Mouse (Mus musculus) hindbrain, postnatal 0 days (tissue): ENCODE results near the gene Olfr981. TPM values are rescaled to one million over a fixed set of nuclear protein-coding genes. Genes with fewer than 3 reads are reported as not detected.
"Not testable (repeated sequence)": the region's sequence is repeated elsewhere in the genome, so short reads cannot be mapped to it uniquely, and the experiment has no call there.

ENCODE experiments used
- ATAC-seq: fragments of 200-750 bp; cut with Nextera tagmentation; 2 replicates; pipeline ENCODE4 v1.8.0; 2017; ENCODE audit warnings: mild to moderate bottlenecking, moderate TSS enrichment, moderate library complexity
- DNase-seq: peaks from one replicate; pipeline ENCODE4 v3.0.0-alpha.2; 2015; ENCODE audit warnings: low spot score
- H3K27ac ChIP-seq: fragments of 300-500 bp; sonication (generic); 2 replicates; pipeline ENCODE4 v1.5.1; 2014; ENCODE audit warnings: mild to moderate bottlenecking
- H3K27me3 ChIP-seq: fragments of 300-500 bp; sonication (generic); 2 replicates; pipeline ENCODE4 v1.6.1; 2014; ENCODE audit warnings: low read length, mixed read lengths; ENCODE audit not compliant: insufficient read depth
- H3K36me3 ChIP-seq: fragments of 300-500 bp; sonication (generic); 2 replicates; pipeline ENCODE4 v1.6.1; 2014; ENCODE audit warnings: low read length, mixed read lengths; ENCODE audit not compliant: insufficient read depth
- H3K4me1 ChIP-seq: fragments of 300-500 bp; sonication (generic); 2 replicates; pipeline ENCODE4 v1.6.1; 2014; ENCODE audit warnings: antibody characterized with exemption, low read length, mixed read lengths; ENCODE audit not compliant: insufficient read depth
- H3K4me2 ChIP-seq: fragments of 300-500 bp; sonication (generic); 2 replicates; pipeline ENCODE4 v1.6.1; 2014; ENCODE audit warnings: low read depth, mild to moderate bottlenecking, low read length, moderate library complexity, mixed read lengths
- H3K4me3 ChIP-seq: fragments of 300-500 bp; sonication (generic); 2 replicates; pipeline ENCODE4 v1.5.1; 2014; ENCODE audit warnings: low read length
- H3K9ac ChIP-seq: fragments of 300-500 bp; sonication (generic); replicated peaks from 2 replicates; pipeline ENCODE4 v1.6.1; 2014; ENCODE audit warnings: mild to moderate bottlenecking, low read length, moderate library complexity, mixed read lengths
- H3K9me3 ChIP-seq: fragments of 300-500 bp; sonication (generic); 2 replicates; pipeline ENCODE4 v1.6.1; 2016; ENCODE audit warnings: low read length, mixed read lengths
- CTCF ChIP-seq: IDR thresholded peaks from 2 replicates; pipeline ENCODE4 v1.5.1; 2016; ENCODE audit warnings: antibody characterized with exemption, control low read depth, low read depth
- WGBS: fragments of 180-500 bp; shearing (Covaris S2); extraction: QIAGEN DNeasy Blood & Tissue Kit; methylation state at CpG from one replicate; pipeline ENCODE4 v1.1.7; 2014; 5-methylcytosine and 5-hydroxymethylcytosine counted together
- polyA plus RNA-seq: library from polyadenylated mRNA; unstranded; fragments of >200 nt; fragmentation: Nextera tagmentation; extraction: Ambion mirVana; gene quantifications from 2 replicates; pipeline ENCODE4 v1.2.1, GENCODE M21; 2015
- total RNA-seq: library from RNA; depleted of rRNA; stranded (reverse); fragments of >200 nt; gene quantifications from 2 replicates; pipeline ENCODE4 v1.2.3, GENCODE M21; 2014; rRNA removed

Olfr981 gene
- total RNA-seq (not detected in 2 replicates), polyA plus RNA-seq (not detected in 2 replicates)

DNA sequence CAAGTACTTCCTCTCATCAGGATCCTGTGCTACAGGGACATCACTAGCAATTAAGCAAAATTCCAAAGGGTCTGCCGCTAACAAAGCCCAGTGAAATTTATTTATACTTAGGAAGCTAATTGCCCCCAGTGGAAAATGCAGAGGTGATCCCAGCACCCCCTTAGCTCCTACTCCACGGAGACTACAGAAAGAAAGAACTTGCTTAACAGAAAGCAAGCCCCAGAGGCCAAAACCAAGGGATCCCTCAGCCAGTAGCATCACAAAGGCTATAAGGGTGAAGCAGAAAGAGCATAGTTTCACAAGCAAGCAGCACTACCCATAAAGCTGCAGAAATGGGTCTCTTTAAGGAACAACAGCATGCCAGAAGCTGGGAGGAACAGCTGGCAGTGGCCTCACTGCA is at the start of gene Olfr981:
Gene Olfr981, plus strand, starts transcription at position 301 of the 400 bp plus-strand sequence.
- Histone ChIP-seq H3K4me3 (no peak within 1 kb of the TSS), H3K9me3 (no peaks in the 10 kb centered on the region), H3K4me2 (no peak within 1 kb of the TSS), H3K4me1 (no peaks in the 10 kb centered on the region), H3K27me3 (no peaks in the 10 kb centered on the region), H3K9ac (no peak within 1 kb of the TSS), H3K27ac (no peak within 1 kb of the TSS), H3K36me3 (no peaks in the 10 kb centered on the region)
- ATAC-seq (no peak), DNase-seq (no peak)
- WGBS, result 67% methylated on average over 2 of the region's 2 CpGs
- TF ChIP-seq CTCF, result no peak

GRCm38 (mm10) chr9:39976581-39977145 is 44.6 kb upstream of the Olfr981 start:
- DNase-seq, ATAC-seq: not testable (repeated sequence)
- WGBS, result 81% methylated on average over 1 of the region's 1 CpGs

GRCm38 (mm10) chr9:39991813-39992212 is 29.5 kb upstream of the Olfr981 start, which contains the start of gene Olfr978:
Gene Olfr978, plus strand, starts transcription at chr9:39992113.
- no peak for ATAC-seq
- no peaks in the 10 kb centered on the region for H3K4me1 ChIP-seq
- H3K9me3 ChIP-seq, result no peaks in the 10 kb centered on the region
- TF ChIP-seq CTCF, result no peak
- no peak within 1 kb of the TSS for H3K4me3 ChIP-seq
- no peaks in the 10 kb centered on the region for H3K36me3 ChIP-seq
- 82% methylated on average over 2 of the region's 2 CpGs for WGBS
- no peak within 1 kb of the TSS for H3K27ac ChIP-seq
- H3K9ac ChIP-seq, result no peak within 1 kb of the TSS
- no peaks in the 10 kb centered on the region for H3K27me3 ChIP-seq
- H3K4me2 ChIP-seq, result no peak within 1 kb of the TSS
- no peak for DNase-seq

More at GRCm38 (mm10) chr9:39976581-39977145, 44.6 kb upstream of the Olfr981 start:
- H3K36me3 ChIP-seq, H3K9me3 ChIP-seq, H3K27ac ChIP-seq, H3K4me1 ChIP-seq, H3K4me2 ChIP-seq, H3K9ac ChIP-seq, H3K27me3 ChIP-seq, H3K4me3 ChIP-seq: not testable (repeated sequence)

- Histone ChIP-seq H3K36me3 (no peaks in the 10 kb centered on the region), H3K4me3 (no peak within 1 kb of the TSS), H3K9me3 (no peaks in the 10 kb centered on the region), H3K27ac (no peak within 1 kb of the TSS), H3K4me2 (no peak within 1 kb of the TSS), H3K27me3 (no peaks in the 10 kb centered on the region), H3K4me1 (no peaks in the 10 kb centered on the region), H3K9ac (no peak within 1 kb of the TSS)
- 95% methylated on average over 1 of the region's 1 CpGs for WGBS
- TF ChIP-seq CTCF, result no peak
- ATAC-seq (no peak), DNase-seq (no peak)
Measured at GRCm38 (mm10) chr9:40003365-40003764, 17.9 kb upstream of the Olfr981 start, which contains the start of gene Olfr979. Gene Olfr979, minus strand, starts transcription at chr9:40003465.

- no peaks in the 10 kb centered on the region for H3K27me3 ChIP-seq
- no peak for TF ChIP-seq CTCF
Measured at GRCm38 (mm10) chr9:40009482-40009881, 11.8 kb upstream of the Olfr981 start, which contains the start of gene Olfr980. Gene Olfr980, minus strand, starts transcription at chr9:40009582.

DNA sequence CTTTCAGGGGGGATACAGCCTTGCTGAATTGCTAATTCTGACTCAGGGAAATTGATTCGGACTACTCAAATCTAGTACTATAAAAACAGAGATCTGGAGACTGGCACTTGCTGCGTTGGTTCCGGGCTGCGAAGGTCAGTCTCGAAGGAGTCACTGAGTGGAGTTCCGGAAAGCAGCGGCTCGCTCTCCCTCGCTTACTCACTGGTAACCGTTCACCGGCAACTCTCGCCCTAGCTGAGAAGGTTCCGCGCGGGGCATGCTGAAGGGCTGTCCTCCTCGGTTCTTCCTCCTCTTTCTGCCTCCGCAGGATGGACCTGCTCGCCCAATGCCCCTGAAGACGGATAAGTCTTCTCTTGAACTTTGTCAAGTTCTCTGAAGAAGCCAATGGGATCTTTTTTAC is 28.9 kb downstream of the Olfr981 start:
- DNase-seq (no peak), ATAC-seq (no peak)
- H3K9ac ChIP-seq, result no peak overlapping the region
- no peaks in the 10 kb centered on the region for H3K36me3 ChIP-seq
- H3K9me3 ChIP-seq, result no peaks in the 10 kb centered on the region
- no peak overlapping the region for H3K4me3 ChIP-seq
- H3K4me1 ChIP-seq, result no peaks in the 10 kb centered on the region
- WGBS, result 93% methylated on average over 19 of the region's 19 CpGs
- H3K27me3 ChIP-seq, result no peaks in the 10 kb centered on the region
- no peak overlapping the region for H3K4me2 ChIP-seq
- no peak overlapping the region for H3K27ac ChIP-seq
- TF ChIP-seq CTCF, result no peak

More at GRCm38 (mm10) chr9:40009482-40009881, 11.8 kb upstream of the Olfr981 start, which contains the start of gene Olfr980:
- DNase-seq (no peak), ATAC-seq (no peak)
- Histone ChIP-seq H3K9me3 (no peaks in the 10 kb centered on the region), H3K4me3 (no peak within 1 kb of the TSS), H3K4me1 (no peaks in the 10 kb centered on the region), H3K4me2 (no peak within 1 kb of the TSS), H3K9ac (no peak within 1 kb of the TSS), H3K36me3 (no peaks in the 10 kb centered on the region), H3K27ac (no peak within 1 kb of the TSS)
- WGBS, result 92% methylated on average over 1 of the region's 1 CpGs

DNA sequence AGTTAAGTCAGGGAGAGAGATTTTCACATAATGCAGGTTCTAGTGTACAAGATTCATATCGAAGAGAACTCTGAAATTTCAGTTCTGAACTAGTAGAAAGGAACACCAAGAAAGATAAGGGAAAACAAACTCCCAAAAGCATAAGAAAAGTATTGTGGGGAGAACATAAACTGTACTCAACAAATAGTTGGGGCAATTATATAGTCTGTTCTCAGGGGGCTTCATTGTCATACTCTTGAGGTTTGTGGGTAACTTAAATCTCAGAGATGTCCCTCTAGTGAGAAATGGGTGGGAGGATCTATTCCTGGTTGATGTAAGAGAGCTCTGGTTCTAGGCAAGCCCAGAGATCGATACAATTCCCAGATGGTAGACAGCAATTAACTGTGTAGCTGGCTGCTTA is 52.3 kb downstream of the Olfr981 start, which contains the start of gene Olfr982:
Gene Olfr982, plus strand, starts transcription at position 301 of the 400 bp plus-strand sequence.
- no peaks in the 10 kb centered on the region for H3K27me3 ChIP-seq
- ATAC-seq (no peak), DNase-seq (no peak)
- no peak within 1 kb of the TSS for H3K27ac ChIP-seq
- H3K4me2 ChIP-seq, result no peak within 1 kb of the TSS
- no peak for TF ChIP-seq CTCF
- H3K4me3 ChIP-seq, result no peak within 1 kb of the TSS
- 80% methylated on average over 2 of the region's 2 CpGs for WGBS
- no peaks in the 10 kb centered on the region for H3K36me3 ChIP-seq
- no peaks in the 10 kb centered on the region for H3K9me3 ChIP-seq
- H3K4me1 ChIP-seq, result no peaks in the 10 kb centered on the region
- no peak within 1 kb of the TSS for H3K9ac ChIP-seq

Other genes with a start within 250 kb of the Olfr981 start
- gene Olfr968, start 238.2 kb upstream of the Olfr981 start, total RNA-seq, result not detected in 2 replicates
- gene Olfr968, start 238.2 kb upstream of the Olfr981 start, polyA plus RNA-seq, result not detected in 2 replicates
- gene Olfr969, start 230.5 kb upstream of the Olfr981 start, total RNA-seq, result not detected in 2 replicates
- not detected in 2 replicates for gene Olfr969, start 230.5 kb upstream of the Olfr981 start, polyA plus RNA-seq
- not detected in 2 replicates for gene Olfr970, start 212.6 kb upstream of the Olfr981 start, total RNA-seq
- not detected in 2 replicates for gene Olfr970, start 212.6 kb upstream of the Olfr981 start, polyA plus RNA-seq
- gene Olfr971, start 184.6 kb upstream of the Olfr981 start, total RNA-seq, result not detected in 2 replicates
- not detected in 2 replicates for gene Olfr971, start 184.6 kb upstream of the Olfr981 start, polyA plus RNA-seq
- gene Olfr972, start 155.0 kb upstream of the Olfr981 start, total RNA-seq, result not detected in 2 replicates
- gene Olfr972, start 155.0 kb upstream of the Olfr981 start, polyA plus RNA-seq, result not detected in 2 replicates
- not detected in 2 replicates for gene Olfr229, start 114.1 kb upstream of the Olfr981 start, total RNA-seq
- gene Olfr229, start 114.1 kb upstream of the Olfr981 start, polyA plus RNA-seq, result not detected in 2 replicates
- gene Olfr974, start 84.0 kb upstream of the Olfr981 start, total RNA-seq, result not detected in 2 replicates
- not detected in 2 replicates for gene Olfr974, start 84.0 kb upstream of the Olfr981 start, polyA plus RNA-seq
- not detected in 2 replicates for gene Olfr975, start 69.4 kb upstream of the Olfr981 start, total RNA-seq
- 0.05 TPM in 1 of 2 replicates, not detected in the other for gene Olfr975, start 69.4 kb upstream of the Olfr981 start, polyA plus RNA-seq
- not detected in 2 replicates for gene Olfr976, start 60.3 kb upstream of the Olfr981 start, total RNA-seq
- gene Olfr976, start 60.3 kb upstream of the Olfr981 start, polyA plus RNA-seq, result not detected in 2 replicates
- gene Olfr978, start 29.4 kb upstream of the Olfr981 start, total RNA-seq, result not detected in 2 replicates
- gene Olfr978, start 29.4 kb upstream of the Olfr981 start, polyA plus RNA-seq, result not detected in 2 replicates
- not detected in 2 replicates for gene Olfr979, start 18.0 kb upstream of the Olfr981 start, total RNA-seq
- not detected in 2 replicates for gene Olfr979, start 18.0 kb upstream of the Olfr981 start, polyA plus RNA-seq
- gene Olfr980, start 11.9 kb upstream of the Olfr981 start, total RNA-seq, result not detected in 2 replicates
- gene Olfr980, start 11.9 kb upstream of the Olfr981 start, polyA plus RNA-seq, result not detected in 2 replicates
- not detected in 2 replicates for gene Olfr982, start 52.4 kb downstream of the Olfr981 start, total RNA-seq
- not detected in 2 replicates for gene Olfr982, start 52.4 kb downstream of the Olfr981 start, polyA plus RNA-seq
- not detected in 2 replicates for gene Olfr983, start 72.1 kb downstream of the Olfr981 start, total RNA-seq
- gene Olfr983, start 72.1 kb downstream of the Olfr981 start, polyA plus RNA-seq, result not detected in 2 replicates
- gene Olfr984, start 92.7 kb downstream of the Olfr981 start, total RNA-seq, result not detected in 2 replicates
- gene Olfr984, start 92.7 kb downstream of the Olfr981 start, polyA plus RNA-seq, result not detected in 2 replicates
- not detected in 2 replicates for gene Olfr985, start 108.7 kb downstream of the Olfr981 start, total RNA-seq
- gene Olfr985, start 108.7 kb downstream of the Olfr981 start, polyA plus RNA-seq, result not detected in 2 replicates
- not detected in 2 replicates for gene Tmem225, start 126.7 kb downstream of the Olfr981 start, total RNA-seq
- gene Tmem225, start 126.7 kb downstream of the Olfr981 start, polyA plus RNA-seq, result not detected in 2 replicates
- not detected in 2 replicates for gene Olfr986, start 159.5 kb downstream of the Olfr981 start, total RNA-seq
- not detected in 2 replicates for gene Olfr986, start 159.5 kb downstream of the Olfr981 start, polyA plus RNA-seq
- 8.1 TPM in 2 replicates for gene Zfp202, start 170.9 kb downstream of the Olfr981 start, total RNA-seq
- gene Zfp202, start 170.9 kb downstream of the Olfr981 start, polyA plus RNA-seq, result 4.9 TPM in 2 replicates
- gene Scn3b, start 247.8 kb downstream of the Olfr981 start, total RNA-seq, result 154 and 159 TPM in 2 replicates
- 94.5 and 109 TPM in 2 replicates for gene Scn3b, start 247.8 kb downstream of the Olfr981 start, polyA plus RNA-seq